Mouse (Mus musculus) layer of hippocampus, postnatal 25 days (tissue): Measurements from ENCODE around the gene Ccdc183. TPM values are rescaled to one million over a fixed set of nuclear protein-coding genes. Genes with fewer than 3 reads are reported as not detected.
A peak's percentile ranks its signal among the peaks of the same experiment; 100 is the strongest.

Source experiments
- DNase-seq, 2 experiments: peaks; one replicate each; pipeline ENCODE4 v3.0.0; 2022; ENCODE audit warnings: mixed read lengths in 2 of 2, low spot score in 1 of 2; ENCODE audit errors: extremely low spot score in 1 of 2
- total RNA-seq, 2 experiments: library from RNA; stranded (reverse); gene quantifications; 2 replicates each; pipeline ENCODE4 v1.2.3; 2021

Ccdc183 gene
- total RNA-seq, 2 experiments from 2014 or later = not detected

- no peak for DNase-seq
Observed at GRCm38 (mm10) chr2:25578796-25579736, 38.4 kb downstream of the Ccdc183 start.

DNA sequence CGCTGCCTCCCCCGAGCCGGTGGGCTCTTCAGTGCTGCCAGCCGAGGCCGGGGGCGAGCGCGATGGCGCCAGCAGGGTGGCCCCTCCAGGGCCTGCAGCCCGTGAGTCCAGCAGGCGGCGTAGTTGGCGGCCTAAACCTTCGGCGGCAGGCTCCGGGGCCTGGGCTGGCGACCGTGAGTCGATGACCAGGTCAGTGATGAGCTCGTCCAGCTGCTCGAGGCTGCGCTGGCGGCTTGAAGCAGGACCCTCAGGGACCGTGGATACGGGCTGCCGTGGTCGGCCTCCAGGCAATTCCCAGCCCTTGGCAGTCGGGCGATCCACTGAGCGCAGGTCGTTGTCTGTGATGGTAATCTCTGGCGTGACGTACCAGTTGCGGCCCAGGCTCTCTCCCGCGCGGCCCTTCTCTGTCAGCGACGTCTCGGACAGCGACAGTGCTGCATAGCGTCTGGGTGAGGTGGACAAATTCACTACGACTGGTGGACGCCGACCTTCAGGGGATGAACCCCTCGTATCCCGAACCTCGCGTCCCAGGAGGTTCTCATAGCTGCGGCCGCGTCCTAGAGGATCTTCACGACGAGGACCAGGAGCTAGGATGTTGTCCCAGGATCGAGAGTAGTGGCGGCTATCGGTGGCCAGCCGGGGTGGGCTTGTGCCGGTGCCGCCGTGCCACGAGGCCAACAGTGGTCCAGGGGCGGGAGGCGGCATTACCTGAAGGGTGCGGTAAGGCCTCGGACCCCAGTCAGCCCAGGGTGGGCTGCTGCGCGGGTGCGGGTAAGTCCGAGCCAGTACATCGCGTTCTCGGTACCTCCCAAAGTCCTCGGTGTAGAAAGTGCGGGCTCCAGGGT, 39.3 kb downstream of the Ccdc183 start:
- no peak for DNase-seq

DNA sequence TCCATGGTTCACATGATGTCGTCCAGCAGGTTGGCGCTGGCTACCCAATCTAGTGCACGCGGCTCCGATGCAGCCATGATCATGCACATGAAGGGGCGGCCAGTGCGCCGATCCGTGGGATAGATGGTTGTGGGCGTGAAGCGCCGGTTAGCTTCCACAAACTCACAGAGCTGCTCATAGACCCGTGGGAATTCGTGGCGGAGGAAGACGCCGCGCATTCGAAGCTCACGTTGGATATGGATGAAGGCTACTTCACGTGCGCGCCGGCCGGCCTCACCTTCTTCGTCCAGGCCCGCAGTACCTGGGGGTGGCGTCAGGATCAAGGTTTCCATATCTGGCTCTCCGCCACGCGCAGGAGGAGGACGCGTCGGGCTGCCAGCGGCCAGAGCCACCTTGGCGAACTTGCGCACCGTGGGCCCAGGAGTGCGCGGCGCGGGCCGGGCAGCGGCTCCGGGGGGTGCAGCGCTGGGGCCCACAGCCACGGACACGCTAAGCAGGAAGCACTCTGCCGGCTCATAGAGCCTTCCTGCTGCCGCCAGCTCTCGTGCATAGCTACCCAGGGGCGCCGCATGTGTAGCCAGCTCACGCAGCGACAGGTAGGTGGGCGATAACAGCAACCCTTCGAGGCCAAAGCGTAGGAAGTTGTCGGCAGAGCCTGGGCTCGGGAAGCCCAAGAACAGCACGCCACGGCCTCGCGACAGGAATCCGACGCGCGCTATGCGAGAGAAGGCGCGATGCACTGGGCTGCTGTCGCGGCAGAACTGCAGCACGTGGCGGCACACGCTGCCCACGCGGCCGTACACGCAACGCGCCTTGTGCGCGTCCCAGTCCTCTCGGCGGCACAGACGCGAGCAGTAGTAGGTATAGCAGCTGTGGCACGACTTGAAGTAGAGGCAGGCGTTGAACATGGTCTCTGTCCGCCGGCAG, 40.2 kb downstream of the Ccdc183 start:
- DNase-seq = no peak

GRCm38 (mm10) chr2:25576028-25576850, 41.2 kb downstream of the Ccdc183 start:
- DNase-seq = no peak

DNA sequence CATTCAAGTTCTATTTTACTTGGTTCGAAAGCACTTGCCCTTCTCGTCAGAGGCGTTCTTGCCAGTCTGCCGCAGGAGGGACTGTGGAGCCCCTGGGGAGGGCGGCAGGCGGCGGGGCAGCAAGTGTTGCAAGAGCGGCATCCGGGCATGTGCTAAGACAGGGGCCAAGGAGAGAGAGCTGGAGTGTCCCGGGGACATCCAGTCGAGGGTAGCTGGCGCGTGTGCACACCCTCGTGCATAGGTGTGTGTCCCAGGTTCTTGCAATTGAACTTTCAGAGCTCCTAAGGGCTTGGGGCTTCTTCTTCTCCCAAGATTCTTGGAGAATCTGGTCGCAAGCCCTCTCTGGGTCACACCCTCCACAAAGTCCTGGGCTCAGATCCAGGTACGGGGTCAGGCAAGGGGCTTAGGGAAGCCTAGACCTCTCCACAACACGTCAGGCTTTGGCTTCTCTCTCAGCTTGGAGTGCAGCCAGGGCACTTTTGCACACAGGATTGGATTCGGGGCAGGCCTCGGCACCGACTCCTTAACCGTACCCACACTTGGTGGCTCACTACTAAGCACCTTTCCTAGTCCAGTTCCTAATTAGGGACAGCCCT, 41.9 kb downstream of the Ccdc183 start:
- DNase-seq = no peak

- peak; percentile 87 to 96 for DNase-seq
Observed at GRCm38 (mm10) chr2:25574579-25575431, 42.7 kb downstream of the Ccdc183 start, which contains the start of the genes Mamdc4 and Phpt1. Mamdc4 (minus strand) TSS chr2:25574845. Phpt1 (minus strand) TSS chr2:25575224.

- no peak for DNase-seq
Observed at GRCm38 (mm10) chr2:25574136-25574535, 43.3 kb downstream of the Ccdc183 start.

DNA sequence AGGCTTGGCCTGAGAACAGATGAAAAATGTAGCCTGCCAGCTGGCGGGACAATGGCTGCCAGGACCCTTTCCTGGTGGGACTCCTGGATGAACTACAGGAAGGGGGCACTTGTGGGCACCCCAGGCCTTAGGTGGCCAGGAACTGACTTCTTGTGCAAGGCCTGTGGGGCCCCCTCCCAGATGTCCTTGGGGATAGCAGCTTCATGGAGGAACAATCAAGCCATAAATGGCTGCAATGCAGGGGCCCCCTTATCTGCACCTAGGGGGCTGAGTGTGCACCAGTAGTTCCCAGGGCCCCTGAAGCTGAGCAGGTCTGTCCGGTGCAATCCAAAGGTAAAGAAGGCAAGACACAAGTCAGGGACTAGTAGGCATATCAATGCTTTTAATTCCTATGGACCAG, 44.4 kb downstream of the Ccdc183 start:
- no peak for DNase-seq

GRCm38 (mm10) chr2:25571221-25571620, 46.3 kb downstream of the Ccdc183 start:
- no peak for DNase-seq

DNA sequence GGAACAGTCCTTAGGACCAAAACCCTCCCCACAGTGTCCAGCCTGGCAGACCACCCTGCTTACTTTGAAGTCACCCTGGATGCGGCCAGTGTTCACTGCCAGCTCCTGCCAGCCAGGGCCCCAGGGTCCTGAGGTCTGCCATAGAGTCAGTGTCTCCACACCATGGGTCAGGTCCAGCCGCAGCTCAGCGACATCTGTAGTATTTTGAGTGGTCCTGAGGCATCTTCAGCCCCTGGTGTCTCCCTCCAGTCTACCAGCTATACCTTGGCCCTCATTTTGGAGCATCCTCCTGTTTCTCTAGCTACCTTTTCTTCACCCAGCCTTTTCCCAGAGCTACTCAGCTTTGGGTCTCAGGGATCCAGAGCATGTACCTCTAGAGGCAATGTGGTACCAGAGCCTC, 48.2 kb downstream of the Ccdc183 start:
- DNase-seq = no peak

GRCm38 (mm10) chr2:25568473-25569019, 48.9 kb downstream of the Ccdc183 start:
- no peak for DNase-seq

GRCm38 (mm10) chr2:25566558-25566957, 50.9 kb downstream of the Ccdc183 start:
- DNase-seq = no peak

DNA sequence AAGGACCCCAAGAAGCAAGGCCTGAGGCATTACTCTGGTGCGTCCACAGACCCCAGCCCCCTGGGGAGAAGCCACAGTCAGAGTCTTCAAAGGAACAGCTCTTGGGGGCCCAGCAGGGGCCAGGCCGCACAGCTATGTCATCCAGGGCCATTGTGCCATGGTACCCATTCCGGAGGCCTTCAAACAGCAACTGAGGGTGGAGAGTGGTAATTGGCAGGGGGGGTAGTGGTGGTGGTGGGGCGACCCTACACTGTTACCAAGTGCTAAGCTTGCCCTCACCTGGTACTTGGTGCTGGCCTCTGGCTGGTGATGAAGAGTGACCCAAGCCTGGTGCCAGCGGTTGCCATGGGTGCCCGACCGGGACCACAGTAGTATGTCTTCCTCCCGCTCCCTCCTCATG, 51.7 kb downstream of the Ccdc183 start:
- no peak for DNase-seq

DNA sequence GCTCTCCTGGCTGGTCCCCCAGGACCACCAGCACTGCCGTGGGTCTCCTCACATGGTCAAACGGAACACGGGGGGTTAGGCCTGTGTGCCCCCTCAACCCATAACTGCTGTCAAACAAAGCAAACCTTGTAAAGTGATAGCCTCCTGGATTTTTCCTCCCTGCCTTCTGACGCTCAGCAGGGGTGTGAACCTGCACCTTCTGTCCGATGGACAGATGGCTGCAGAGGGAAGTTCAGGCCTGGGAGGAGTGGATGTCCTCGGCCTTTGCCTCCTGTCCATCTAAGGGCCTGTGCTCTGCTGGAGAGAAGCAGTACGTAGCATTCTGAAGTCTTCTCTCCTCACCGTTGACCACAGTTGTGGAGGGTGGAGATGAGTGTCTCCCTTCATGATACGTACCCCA, 55.5 kb downstream of the Ccdc183 start:
- no peak for DNase-seq

GRCm38 (mm10) chr2:25560551-25560950, 56.9 kb downstream of the Ccdc183 start:
- DNase-seq = no peak

GRCm38 (mm10) chr2:25558774-25559173, 58.7 kb downstream of the Ccdc183 start:
- DNase-seq = no peak
